Mouse (Mus musculus) bone marrow macrophage, adult 2 months (primary cell): ENCODE measurements around the gene Trim17.

Source experiments
- CTCF ChIP-seq: IDR thresholded peaks from 2 replicates; pipeline ENCODE4 v1.5.1; 2012; ENCODE audit warnings: low read depth, mild to moderate bottlenecking, low read length, moderate library complexity
- POLR2A ChIP-seq: IDR thresholded peaks from 2 replicates; pipeline ENCODE4 v1.6.1; 2012; ENCODE audit warnings: mild to moderate bottlenecking, low read depth, low read length, borderline replicate concordance

- TF ChIP-seq CTCF (no peak), POLR2A (no peak)
These were observed 35.7 kb downstream of the Trim17 start for GRCm38 (mm10) chr11:58990141-58990540.
